ENCODE assay signal across 8 mouse cellular contexts in genomic region chr17:81669816-81670691, GRCm38 (mm10).
DNase-seq lines count a peak whose midpoint lies in the region; ATAC-seq and TF ChIP-seq lines count a peak whose summit lies in the region.

No protein-coding gene starts in this region.

- DNase-seq in kidney, postnatal 36 days, result peak; percentile 35 to 74
- DNase-seq in liver, embryonic 14.5 days (ENCODE audit: low read depth in 3 of 3, low spot score in 3 of 3), result no peak
- DNase-seq in thymus, postnatal 36 days, result peak; percentile 8 to 19

- no peak for TF ChIP-seq CTCF in C2C12 (IDR thresholded peaks at IDR 0.05; ENCODE audit: control insufficient read depth, insufficient read depth, insufficient read length)
- no peak for TF ChIP-seq CTCF in liver, embryonic 14.5 days (IDR thresholded peaks at IDR 0.05; ENCODE audit: low read depth)

- TF ChIP-seq EP300 in liver, embryonic 14.5 days (IDR thresholded peaks at IDR 0.05; ENCODE audit: low read depth), result no peak

- peak overlapping the region; percentile 88 for H3K4me2 ChIP-seq in forebrain, embryonic 13.5 days
- H3K4me2 ChIP-seq in heart, embryonic 16.5 days (ENCODE audit: low read depth, low read length), result peak overlapping the region; percentile 98
- H3K4me2 ChIP-seq in liver, embryonic 14.5 days (ENCODE audit: low read depth), result peak overlapping the region; percentile 61
- H3K4me2 ChIP-seq in neural tube, embryonic 13.5 days, result peak overlapping the region; percentile 84

- peak overlapping the region; percentile 94 for H3ac ChIP-seq in C2C12 (ENCODE audit: control insufficient read depth, insufficient read length, low read depth)

- peak overlapping the region; percentile 86 for H3K9ac ChIP-seq in forebrain, embryonic 13.5 days
- H3K9ac ChIP-seq in heart, embryonic 16.5 days (ENCODE audit: low read length), result peak overlapping the region; percentile 88
- no peak overlapping the region for H3K9ac ChIP-seq in liver, embryonic 14.5 days (replicated peaks)
- H3K9ac ChIP-seq in neural tube, embryonic 13.5 days, result peak overlapping the region; percentile 95

- H3K9me3 ChIP-seq in forebrain, embryonic 13.5 days (replicated peaks), result no peaks in the 10 kb centered on the region
- no peaks in the 10 kb centered on the region for H3K9me3 ChIP-seq in heart, embryonic 16.5 days (replicated peaks; ENCODE audit: control insufficient read depth, low read length)
- H3K9me3 ChIP-seq in liver, embryonic 14.5 days (ENCODE audit: control insufficient read depth, low read length), result no peaks in the 10 kb centered on the region
- H3K9me3 ChIP-seq in neural tube, embryonic 13.5 days, result no peaks in the 10 kb centered on the region

- H3K4me1 ChIP-seq in brown adipose tissue, adult 24 weeks (ENCODE audit: control insufficient read depth, insufficient read depth, insufficient read length, low read length), result no peaks in the 10 kb centered on the region
- H3K4me1 ChIP-seq in forebrain, embryonic 13.5 days, result peaks cover 22% of the 10 kb centered on the region
- H3K4me1 ChIP-seq in heart, embryonic 16.5 days (ENCODE audit: control insufficient read depth, insufficient read depth, low read length), result peaks cover 49% of the 10 kb centered on the region
- no peaks in the 10 kb centered on the region for H3K4me1 ChIP-seq in liver, embryonic 14.5 days (replicated peaks; ENCODE audit: control insufficient read depth in 2 of 2, insufficient read depth in 2 of 2, low read length in 1 of 2)
- peaks cover 43% of the 10 kb centered on the region for H3K4me1 ChIP-seq in neural tube, embryonic 13.5 days (replicated peaks)

- H3K27me3 ChIP-seq in C2C12 (ENCODE audit: control insufficient read depth, insufficient read depth, insufficient read length), result no peaks in the 10 kb centered on the region
- H3K27me3 ChIP-seq in forebrain, embryonic 13.5 days, result peaks cover 33% of the 10 kb centered on the region
- 0 out of 2 replicates have a peak, but pooled peaks cover 2% of the 10 kb centered on the region for H3K27me3 ChIP-seq in heart, embryonic 16.5 days (ENCODE audit: control insufficient read depth, insufficient read depth, low read length)
- H3K27me3 ChIP-seq in liver, embryonic 14.5 days (ENCODE audit: control insufficient read depth, insufficient read depth, low read length), result peaks cover 26% of the 10 kb centered on the region
- H3K27me3 ChIP-seq in neural tube, embryonic 13.5 days, result peaks cover 27% of the 10 kb centered on the region

- ATAC-seq in forebrain, embryonic 13.5 days, result peak; percentile 79
- peak; percentile 77 for ATAC-seq in heart, embryonic 16.5 days (replicated peaks; ENCODE audit: extremely low read depth, insufficient read depth, low FRiP score)
- peak; percentile 63 for ATAC-seq in liver, embryonic 14.5 days (ENCODE audit: insufficient read depth)
- ATAC-seq in neural tube, embryonic 13.5 days (ENCODE audit: low read depth), result peak; percentile 79

- no peaks in the 10 kb centered on the region for H3K79me3 ChIP-seq in C2C12 (ENCODE audit: low read depth)

- no peak overlapping the region for H3K27ac ChIP-seq in brown adipose tissue, adult 24 weeks (replicated peaks; ENCODE audit: low read depth, low read length)
- peak overlapping the region; percentile 92 for H3K27ac ChIP-seq in forebrain, embryonic 13.5 days
- peak overlapping the region; percentile 90 for H3K27ac ChIP-seq in heart, embryonic 16.5 days (ENCODE audit: low read length)
- H3K27ac ChIP-seq in liver, embryonic 14.5 days, result no peak overlapping the region
- H3K27ac ChIP-seq in neural tube, embryonic 13.5 days (replicated peaks), result peak overlapping the region; percentile 97

- WGBS in forebrain, embryonic 13.5 days, result under 1% methylated on average over 41 of the region's 84 CpGs
- WGBS in heart, embryonic 16.5 days, result under 1% methylated on average over 58 of the region's 84 CpGs
- WGBS in liver, embryonic 14.5 days (ENCODE audit: insufficient replicate concordance), result under 1% methylated on average over 51 of the region's 84 CpGs
- under 1% methylated on average over 63 of the region's 84 CpGs for WGBS in neural tube, embryonic 13.5 days

- H3K79me2 ChIP-seq in C2C12 (ENCODE audit: control insufficient read depth, insufficient read depth), result no peaks in the 10 kb centered on the region

- H3K4me3 ChIP-seq in C2C12 (ENCODE audit: insufficient read depth, poor library complexity, severe bottlenecking), result peak overlapping the region; percentile 26
- H3K4me3 ChIP-seq in brown adipose tissue, adult 24 weeks (ENCODE audit: insufficient read depth, low read depth, low read length), result peak overlapping the region; percentile 65
- H3K4me3 ChIP-seq in forebrain, embryonic 13.5 days, result peak overlapping the region; percentile 67
- peak overlapping the region; percentile 75 for H3K4me3 ChIP-seq in heart, embryonic 16.5 days (ENCODE audit: low read length)
- H3K4me3 ChIP-seq in liver, embryonic 14.5 days (ENCODE audit: insufficient read depth in 1 of 2, low read depth in 2 of 2, low read length in 2 of 2), result peak overlapping the region; percentile 48 to 53
- H3K4me3 ChIP-seq in neural tube, embryonic 13.5 days, result peak overlapping the region; percentile 62

- no peaks in the 10 kb centered on the region for H3K36me3 ChIP-seq in C2C12 (ENCODE audit: control insufficient read depth, insufficient read depth)
- H3K36me3 ChIP-seq in forebrain, embryonic 13.5 days (ENCODE audit: poor library complexity, severe bottlenecking), result no peaks in the 10 kb centered on the region
- H3K36me3 ChIP-seq in heart, embryonic 16.5 days (ENCODE audit: control insufficient read depth, insufficient read depth), result 0 out of 2 replicates have a peak, but pooled peaks cover 4% of the 10 kb centered on the region
- H3K36me3 ChIP-seq in liver, embryonic 14.5 days (replicated peaks; ENCODE audit: control insufficient read depth, insufficient read depth, low read depth), result no peaks in the 10 kb centered on the region
- H3K36me3 ChIP-seq in neural tube, embryonic 13.5 days, result no peaks in the 10 kb centered on the region

TF ChIP-seq in C2C12, 6 proteins besides CTCF, POLR2A, EP300 and RAD21:
- TF ChIP-seq FOSL1 (IDR thresholded peaks at IDR 0.05; ENCODE audit: insufficient read depth, low read length, poor library complexity, severe bottlenecking) (no peak), MYOD1 (IDR thresholded peaks at IDR 0.05; ENCODE audit: control insufficient read depth, insufficient read length, low read depth) (no peak), MYOG (IDR thresholded peaks at IDR 0.05; ENCODE audit: control insufficient read depth, extremely low read depth, insufficient read length) (no peak), MAX (IDR thresholded peaks at IDR 0.05) (no peak), USF1 (IDR thresholded peaks at IDR 0.05; ENCODE audit: low read depth) (no peak), CEBPB (IDR thresholded peaks at IDR 0.05; ENCODE audit: low read depth) (no peak)
TF ChIP-seq in C2C12: peak in this region for 0.

Comparison
In these comparisons a context has a peak if more than half of its experiments do, and no peak if none do; other contexts are left out.
1. H3K27ac ChIP-seq: peak in forebrain, embryonic 13.5 days (single experiment), heart, embryonic 16.5 days (single experiment) and neural tube, embryonic 13.5 days (single experiment); none in brown adipose tissue, adult 24 weeks (single experiment) and liver, embryonic 14.5 days (single experiment).
2. DNase-seq: peak in kidney, postnatal 36 days (2 of 2) and thymus, postnatal 36 days (2 of 2); none in liver, embryonic 14.5 days (0 of 3).
3. Peak in every context shown above with its lines, with median percentiles within 50 percentile points of each other: H3K4me3 ChIP-seq, ATAC-seq and H3K4me2 ChIP-seq.